Mouse (Mus musculus) midbrain, embryonic 10.5 days (tissue): Measurements from ENCODE around the gene Ftsj1. TPM values are rescaled to one million over a fixed set of nuclear protein-coding genes. Genes with fewer than 3 reads are reported as not detected.
A peak's percentile ranks its signal among the peaks of the same experiment; 100 is the strongest.

ENCODE experiments used
- DNase-seq: peaks from one replicate; pipeline ENCODE4 v3.0.0-alpha.2; 2017; ENCODE audit warnings: low spot score
- H3K27ac ChIP-seq: fragments of 300-500 bp; sonication (generic); replicated peaks from 2 replicates; pipeline ENCODE4 v1.5.1; 2016; ENCODE audit warnings: mild to moderate bottlenecking
- H3K27me3 ChIP-seq: fragments of 300-500 bp; sonication (generic); 2 replicates; pipeline ENCODE4 v1.6.1; 2016; ENCODE audit warnings: low read depth, mild to moderate bottlenecking; ENCODE audit not compliant: poor library complexity, severe bottlenecking
- H3K36me3 ChIP-seq: fragments of 300-500 bp; sonication (generic); 2 replicates; pipeline ENCODE4 v1.6.1; 2016; ENCODE audit warnings: mild to moderate bottlenecking, moderate library complexity
- H3K4me1 ChIP-seq: fragments of 300-500 bp; sonication (generic); 2 replicates; pipeline ENCODE4 v1.6.1; 2016
- H3K4me3 ChIP-seq: fragments of 300-500 bp; sonication (generic); 2 replicates; pipeline ENCODE4 v1.5.1; 2016; ENCODE audit warnings: mild to moderate bottlenecking, moderate library complexity
- H3K9me3 ChIP-seq: fragments of 300-500 bp; sonication (generic); replicated peaks from 2 replicates; pipeline ENCODE4 v1.6.1; 2016; ENCODE audit warnings: mild to moderate bottlenecking
- WGBS: fragments of 180-500 bp; shearing (Covaris S2); methylation state at CpG from one replicate; pipeline ENCODE4 v1.1.7; 2016; 5-methylcytosine and 5-hydroxymethylcytosine counted together
- polyA plus RNA-seq: library from polyadenylated mRNA; unstranded; fragments of >200 nt; fragmentation: Nextera tagmentation; extraction: Ambion mirVana; gene quantifications from 2 replicates; pipeline ENCODE4 v1.2.1, GENCODE M21; 2016

Ftsj1 gene
- 44.2 and 45.7 TPM in 2 replicates for polyA plus RNA-seq

DNA sequence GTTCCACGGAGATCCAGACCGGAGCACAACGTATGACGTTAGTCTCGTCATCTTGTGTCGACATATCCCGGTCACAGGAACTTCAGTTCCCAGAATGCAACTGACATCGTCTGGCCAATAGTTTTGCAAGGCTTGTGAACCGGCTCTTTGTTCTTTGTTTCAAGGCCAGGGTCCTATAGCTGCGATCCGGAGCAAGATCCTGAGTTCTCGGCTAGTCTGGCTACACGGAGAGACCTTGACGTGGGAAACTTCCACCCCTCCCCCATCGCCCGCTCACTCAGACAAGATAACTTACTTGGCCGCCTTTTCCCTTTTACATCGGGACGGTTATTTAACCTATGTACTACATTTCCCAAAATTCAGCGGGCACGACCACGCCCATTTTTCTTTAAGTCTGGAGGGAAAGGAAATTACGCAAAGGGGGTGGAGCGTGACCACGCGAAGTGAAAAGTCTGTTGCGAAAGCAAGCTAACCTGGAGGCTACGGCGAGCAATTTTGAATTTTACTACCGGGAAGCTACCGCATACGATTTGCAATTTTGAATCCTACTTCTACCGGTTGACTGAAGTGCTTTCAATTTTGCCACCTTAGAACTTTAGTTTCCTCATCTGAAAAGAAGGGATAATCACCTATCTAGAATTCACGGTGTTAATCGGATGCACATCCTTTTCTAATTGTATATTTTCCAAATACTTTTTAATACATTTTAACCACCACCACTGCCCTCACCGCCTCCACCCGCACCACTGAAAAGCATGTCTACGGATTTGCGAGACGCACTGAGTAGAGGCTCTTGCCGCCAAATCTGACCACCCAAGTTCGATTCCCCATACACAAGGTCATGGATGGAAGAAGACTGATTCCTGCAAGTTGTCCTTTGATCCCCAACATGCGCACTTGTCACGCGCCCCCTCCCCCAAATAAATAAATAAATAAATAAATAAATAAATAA, at the start of gene Ftsj1:
TSS of gene Ftsj1 (minus strand) at position 73 of the 952 bp plus-strand sequence.
- peaks cover 7% of the 10 kb centered on the region; the same call in 1 of the 2 replicates for H3K4me1 ChIP-seq
- peak; percentile 76 for DNase-seq
- H3K27ac ChIP-seq = peak within 1 kb of the TSS; percentile 90
- H3K9me3 ChIP-seq = no peaks in the 10 kb centered on the region; the same call in 1 of the 2 replicates
- 15% methylated on average over 45 of the region's 45 CpGs for WGBS
- peaks cover 6% of the 10 kb centered on the region; the same call in 1 of the 2 replicates for H3K36me3 ChIP-seq
- peak within 1 kb of the TSS; percentile 63 for H3K4me3 ChIP-seq
- H3K27me3 ChIP-seq = no peaks in the 10 kb centered on the region

DNA sequence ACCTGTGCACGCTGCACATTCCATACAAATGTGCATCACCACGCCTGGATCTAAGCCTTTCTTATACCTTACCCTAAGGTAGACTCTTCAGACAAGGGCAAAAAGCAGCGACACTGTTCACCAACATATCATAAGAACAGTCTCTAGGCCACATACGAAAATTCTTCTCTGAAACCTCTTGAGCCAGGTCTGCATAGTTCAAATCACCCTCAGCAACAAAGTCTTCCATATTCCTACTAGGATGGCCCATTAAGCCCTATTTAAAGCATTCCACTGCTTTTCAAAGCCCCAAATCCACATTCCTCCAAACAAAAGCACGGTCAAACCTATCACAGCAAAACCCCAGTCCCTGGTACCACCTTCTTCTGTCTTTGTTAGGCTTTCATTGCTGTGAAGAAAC, 36.4 kb upstream of the Ftsj1 start:
- Histone ChIP-seq H3K27ac (no peak overlapping the region), H3K36me3 (no peaks in the 10 kb centered on the region), H3K4me1 (no peaks in the 10 kb centered on the region), H3K4me3 (no peak overlapping the region), H3K27me3 (no peaks in the 10 kb centered on the region), H3K9me3 (0 out of 2 replicates have a peak, but pooled peaks cover 3% of the 10 kb centered on the region)
- WGBS = 81% methylated on average over 5 of the region's 5 CpGs
- no peak for DNase-seq

DNA sequence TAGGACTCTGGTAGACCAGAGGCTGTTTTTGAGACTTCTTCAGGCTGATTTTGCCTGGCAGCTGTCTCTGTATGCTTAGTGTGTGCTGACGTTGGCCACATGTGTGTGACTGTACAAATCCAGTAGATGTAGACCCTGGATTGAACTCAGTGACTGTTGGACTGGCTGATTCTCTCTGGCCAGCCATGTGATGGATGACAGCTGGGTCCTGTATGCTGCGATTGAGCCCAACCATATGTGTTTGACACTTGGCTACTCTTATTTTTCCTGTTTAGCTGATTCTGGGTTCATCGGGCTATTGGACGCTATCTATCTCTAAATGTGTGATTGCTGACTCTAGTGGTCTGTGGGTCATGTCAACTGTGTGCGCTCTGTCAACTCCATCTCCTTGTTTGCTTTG, 21.9 kb upstream of the Ftsj1 start:
- no peak for DNase-seq
- Histone ChIP-seq H3K4me3 (no peak overlapping the region), H3K4me1 (no peaks in the 10 kb centered on the region), H3K36me3 (no peaks in the 10 kb centered on the region), H3K27me3 (peaks cover 25% of the 10 kb centered on the region), H3K9me3 (peaks cover 28% of the 10 kb centered on the region), H3K27ac (no peak overlapping the region)
- 93% methylated on average over 5 of the region's 5 CpGs for WGBS

DNA sequence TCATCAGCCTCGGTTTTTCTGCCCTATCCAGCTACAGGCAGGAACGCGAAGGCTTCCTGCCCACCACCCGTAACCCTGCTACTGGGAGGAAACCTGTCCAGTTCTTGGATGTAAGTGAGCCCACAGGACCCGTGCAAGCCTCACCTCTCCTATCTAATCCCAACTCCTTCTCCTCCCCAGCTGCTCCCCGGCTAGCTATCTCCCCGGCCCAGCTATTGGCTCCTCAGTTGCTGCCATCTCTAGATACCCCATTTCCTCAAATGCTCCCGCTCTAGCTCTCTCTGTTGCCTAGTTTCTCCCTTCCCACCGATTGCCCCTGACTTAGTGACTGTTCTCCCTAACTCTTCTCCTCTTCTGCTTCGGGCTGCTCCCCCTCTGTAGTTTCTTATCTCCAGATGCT, 19.8 kb upstream of the Ftsj1 start:
- no peak overlapping the region for H3K27ac ChIP-seq
- no peaks in the 10 kb centered on the region for H3K36me3 ChIP-seq
- peak overlapping the region; percentile 29; the same call in 1 of the 2 replicates for H3K4me3 ChIP-seq
- H3K27me3 ChIP-seq = peaks cover 25% of the 10 kb centered on the region
- DNase-seq = no peak
- no peaks in the 10 kb centered on the region for H3K4me1 ChIP-seq
- WGBS = 34% methylated on average over 10 of the region's 10 CpGs
- peaks cover 12% of the 10 kb centered on the region; the same call in 1 of the 2 replicates for H3K9me3 ChIP-seq

DNA sequence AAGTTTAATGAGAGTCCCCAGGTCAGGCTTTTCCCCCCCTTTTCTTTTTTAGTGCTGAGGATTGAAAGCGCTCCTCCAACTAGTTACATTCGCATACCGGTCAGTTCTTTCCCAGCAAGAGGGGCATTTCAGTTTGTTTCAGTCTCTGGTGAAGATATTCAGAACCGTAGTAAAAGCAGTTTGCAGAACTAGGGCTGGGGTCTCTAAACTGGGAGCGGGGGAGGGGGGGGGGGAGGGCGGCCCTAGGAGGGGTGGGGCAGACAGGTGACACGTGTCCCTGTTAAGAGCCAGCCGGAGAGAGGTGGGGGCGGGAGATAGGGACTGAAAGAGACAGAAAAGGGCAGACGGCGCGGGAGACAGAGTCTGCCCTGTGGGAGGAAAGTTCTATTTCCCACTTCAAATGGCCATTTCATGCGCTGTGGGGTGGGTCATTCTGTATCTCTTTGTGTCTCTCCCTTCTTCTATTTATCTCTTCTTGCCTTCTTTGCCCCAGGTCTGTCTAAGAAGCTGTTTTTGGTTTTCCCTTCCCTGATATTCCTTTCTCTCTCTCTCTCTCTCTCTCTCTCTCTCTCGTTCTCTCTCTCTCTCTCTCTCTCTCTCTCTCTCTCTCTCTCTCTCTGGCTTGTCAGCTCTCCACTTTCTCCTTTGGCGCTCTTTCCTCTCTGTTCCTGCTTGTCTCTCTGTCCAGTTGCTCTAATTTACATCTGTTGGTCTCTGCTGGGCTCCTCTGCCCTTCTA, 19.0 kb upstream of the Ftsj1 start, which contains the start of gene Slc38a5:
TSS of gene Slc38a5 (plus strand) at position 51 of the 738 bp plus-strand sequence.
- no peak for DNase-seq
- WGBS = 15% methylated on average over 13 of the region's 15 CpGs

DNA sequence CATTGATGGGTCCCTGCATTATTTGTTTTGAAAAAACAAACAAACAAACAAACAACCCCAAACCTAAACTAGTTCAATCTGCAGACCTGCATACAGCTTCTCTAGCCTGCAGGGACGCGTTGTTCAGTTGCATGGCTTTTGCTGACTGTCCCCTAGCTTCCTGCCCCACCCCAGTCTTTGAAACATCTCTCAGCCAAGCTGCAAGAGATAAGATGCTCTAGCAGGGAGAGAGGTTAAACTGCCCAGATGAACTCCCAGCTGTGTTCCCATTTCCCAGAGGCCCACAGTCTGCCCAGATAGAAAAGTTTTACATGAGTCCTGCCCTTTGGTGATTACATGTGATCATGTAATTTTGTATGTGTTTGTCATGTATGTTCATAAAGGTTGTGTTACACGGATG, 12.0 kb upstream of the Ftsj1 start:
- Histone ChIP-seq H3K27ac (no peak overlapping the region), H3K36me3 (no peaks in the 10 kb centered on the region), H3K4me3 (no peak overlapping the region), H3K9me3 (no peaks in the 10 kb centered on the region), H3K27me3 (no peaks in the 10 kb centered on the region), H3K4me1 (no peaks in the 10 kb centered on the region)
- 79% methylated on average over 3 of the region's 3 CpGs for WGBS
- DNase-seq = no peak

More for the DNA sequence above, 19.0 kb upstream of the Ftsj1 start, which contains the start of gene Slc38a5:
- H3K27me3 ChIP-seq = peaks cover 25% of the 10 kb centered on the region
- H3K4me1 ChIP-seq = no peaks in the 10 kb centered on the region
- H3K36me3 ChIP-seq = no peaks in the 10 kb centered on the region
- peaks cover 9% of the 10 kb centered on the region; the same call in 1 of the 2 replicates for H3K9me3 ChIP-seq
- H3K27ac ChIP-seq = no peak within 1 kb of the TSS
- H3K4me3 ChIP-seq = peak within 1 kb of the TSS; percentile 29

DNA sequence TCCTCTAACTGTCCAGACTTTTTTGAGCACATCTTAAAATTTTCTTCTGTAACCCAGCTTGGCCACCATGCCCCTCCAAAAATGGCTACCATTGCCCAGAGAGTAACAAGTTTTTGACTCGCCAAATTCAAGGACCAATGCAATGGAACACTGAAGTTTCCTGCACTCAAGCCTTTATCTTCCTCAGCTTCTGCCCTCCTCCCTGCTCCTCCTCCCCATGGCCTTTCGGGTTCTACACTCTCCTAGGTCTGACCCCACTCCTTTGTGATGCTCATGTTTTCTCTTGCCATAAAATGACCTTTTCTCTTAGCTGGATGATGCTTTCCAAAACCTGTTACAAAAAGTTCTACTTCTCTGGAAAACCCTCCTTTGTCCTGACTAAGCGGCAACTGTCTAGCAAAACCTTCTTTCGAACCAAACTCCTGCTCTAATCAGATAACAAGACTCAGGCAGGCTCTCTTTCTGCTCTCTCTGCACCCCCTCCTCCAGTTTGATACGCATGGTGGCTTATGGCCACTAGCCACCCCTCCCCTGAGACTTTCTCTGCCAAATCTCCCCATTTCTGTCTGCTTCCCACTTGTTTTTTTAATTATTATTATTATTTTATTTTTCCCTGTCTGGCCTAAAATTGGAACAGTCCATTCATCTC, 11.1 kb upstream of the Ftsj1 start:
- WGBS = 77% methylated on average over 5 of the region's 5 CpGs
- H3K4me1 ChIP-seq = no peaks in the 10 kb centered on the region
- no peak for DNase-seq
- no peaks in the 10 kb centered on the region for H3K36me3 ChIP-seq
- no peak overlapping the region for H3K4me3 ChIP-seq
- H3K9me3 ChIP-seq = no peaks in the 10 kb centered on the region
- H3K27ac ChIP-seq = no peak overlapping the region
- H3K27me3 ChIP-seq = no peaks in the 10 kb centered on the region

DNA sequence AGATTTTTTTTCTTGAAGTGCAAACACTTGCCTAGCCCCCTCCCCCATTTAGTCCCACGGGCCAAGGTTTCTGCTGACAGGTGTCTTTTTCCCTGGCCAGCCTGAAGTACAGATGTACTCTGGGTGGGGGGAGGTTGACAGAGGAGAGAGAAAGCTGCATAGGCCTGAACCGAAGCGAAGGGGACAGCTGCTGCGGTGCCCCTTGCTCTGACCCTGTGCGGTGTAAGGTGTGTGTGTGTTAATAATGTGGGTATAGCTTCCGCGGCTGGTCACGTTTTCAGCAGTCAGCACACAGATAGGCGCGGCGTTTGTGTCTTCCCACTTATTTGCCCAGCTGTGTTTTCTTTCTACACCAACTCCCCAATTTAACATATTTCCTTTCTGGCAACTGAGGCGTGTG, 7.3 kb upstream of the Ftsj1 start:
- 88% methylated on average over 12 of the region's 12 CpGs for WGBS

DNA sequence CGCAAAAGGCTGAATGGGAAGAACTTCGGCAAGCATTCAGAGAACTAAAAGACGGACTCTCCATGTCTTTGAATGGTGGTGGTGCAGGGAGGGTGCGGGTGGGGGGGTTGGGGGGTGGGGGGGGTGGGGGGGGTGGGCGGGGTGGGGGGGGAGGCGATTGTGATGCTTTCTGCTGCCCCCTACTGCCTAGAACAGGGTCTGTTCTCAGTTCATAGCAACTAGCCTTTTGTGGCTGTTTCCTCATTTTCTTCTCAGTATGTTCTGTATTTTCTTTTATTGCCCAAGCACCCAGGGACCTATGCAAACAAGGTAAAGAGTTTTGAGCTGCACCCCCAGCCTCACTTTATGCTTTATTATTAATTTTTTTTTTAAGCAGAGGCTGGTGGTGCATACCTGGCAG, 3.6 kb upstream of the Ftsj1 start:
- Histone ChIP-seq H3K4me1 (peaks cover 7% of the 10 kb centered on the region; the same call in 1 of the 2 replicates), H3K36me3 (no peaks in the 10 kb centered on the region), H3K27ac (no peak overlapping the region), H3K4me3 (no peak overlapping the region), H3K9me3 (0 out of 2 replicates have a peak, but pooled peaks cover 3% of the 10 kb centered on the region), H3K27me3 (no peaks in the 10 kb centered on the region)
- no peak for DNase-seq
- WGBS = 34% methylated on average over 4 of the region's 6 CpGs

More for the DNA sequence above, 7.3 kb upstream of the Ftsj1 start:
- H3K36me3 ChIP-seq = no peaks in the 10 kb centered on the region
- H3K27ac ChIP-seq = no peak overlapping the region
- 0 out of 2 replicates have a peak, but pooled peaks cover 3% of the 10 kb centered on the region for H3K9me3 ChIP-seq
- DNase-seq = no peak
- no peaks in the 10 kb centered on the region for H3K27me3 ChIP-seq
- no peaks in the 10 kb centered on the region for H3K4me1 ChIP-seq
- H3K4me3 ChIP-seq = no peak overlapping the region

DNA sequence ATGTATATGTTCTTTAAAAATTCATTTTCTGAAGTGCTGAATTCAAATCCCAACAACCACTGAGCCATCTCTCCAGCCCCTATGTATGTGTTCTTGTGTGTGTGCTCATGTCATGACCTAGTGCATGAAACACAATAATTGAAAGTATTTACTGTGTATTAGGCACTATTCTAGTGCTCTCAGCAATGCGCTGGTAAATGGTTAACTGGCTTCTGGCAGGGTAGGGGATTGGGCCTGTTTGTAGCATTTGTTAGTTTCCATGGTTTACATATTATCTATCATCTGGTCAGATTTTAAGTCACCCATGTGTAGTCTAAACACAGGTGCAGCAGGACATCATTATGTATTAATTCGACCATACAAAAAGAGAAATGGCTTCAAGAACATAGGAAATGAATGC, 1.5 kb upstream of the Ftsj1 start:
- peaks cover 6% of the 10 kb centered on the region; the same call in 1 of the 2 replicates for H3K36me3 ChIP-seq
- DNase-seq = no peak
- H3K4me1 ChIP-seq = peaks cover 7% of the 10 kb centered on the region; the same call in 1 of the 2 replicates
- no peaks in the 10 kb centered on the region for H3K27me3 ChIP-seq
- H3K4me3 ChIP-seq = no peak overlapping the region
- H3K9me3 ChIP-seq = peaks cover 3% of the 10 kb centered on the region; the same call in 1 of the 2 replicates
- WGBS = 87% methylated on average over 2 of the region's 2 CpGs
- H3K27ac ChIP-seq = no peak overlapping the region

DNA sequence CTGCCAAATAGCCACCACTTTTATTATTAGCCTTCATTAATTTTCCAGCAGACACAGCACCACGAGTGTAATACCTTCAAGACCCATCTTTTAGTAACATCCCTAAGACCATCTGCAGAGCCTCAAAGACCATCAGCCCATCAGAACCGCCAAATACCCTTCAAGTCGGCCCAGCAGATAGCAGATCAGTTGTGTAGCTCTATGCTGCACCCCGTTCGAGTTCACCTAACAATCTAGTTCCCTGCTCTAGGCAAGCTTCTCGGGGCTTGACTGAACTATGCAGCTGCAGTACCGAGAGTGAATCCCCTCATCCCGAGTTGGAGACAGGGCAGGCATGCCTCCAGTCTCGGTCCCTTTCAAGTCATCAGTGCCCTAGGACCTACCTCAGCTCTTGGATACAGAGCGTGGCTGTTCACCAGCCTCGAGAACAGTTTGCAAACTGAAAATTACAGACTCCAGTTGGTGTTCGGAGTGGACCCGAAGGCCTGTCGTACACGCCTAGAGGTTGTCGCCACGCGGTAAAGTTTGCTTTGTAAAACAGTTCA, 345 bp downstream of the Ftsj1 start:
- peak overlapping the region; percentile 63 for H3K4me3 ChIP-seq
- peaks cover 7% of the 10 kb centered on the region; the same call in 1 of the 2 replicates for H3K4me1 ChIP-seq
- no peak for DNase-seq
- H3K27me3 ChIP-seq = no peaks in the 10 kb centered on the region
- peak overlapping the region; percentile 90 for H3K27ac ChIP-seq
- 21% methylated on average over 18 of the region's 18 CpGs for WGBS
- H3K9me3 ChIP-seq = no peaks in the 10 kb centered on the region; the same call in 1 of the 2 replicates
- peaks cover 6% of the 10 kb centered on the region; the same call in 1 of the 2 replicates for H3K36me3 ChIP-seq
